Mouse (Mus musculus) ES-E14 (cell line): ENCODE data around the gene Acbd3.

ENCODE experiments used
- CHD2 ChIP-seq: IDR thresholded peaks from 2 replicates; pipeline ENCODE4 v1.6.1; 2014; ENCODE audit warnings: mild to moderate bottlenecking, low read depth, low read length, inconsistent platforms
- HCFC1 ChIP-seq: IDR thresholded peaks from 2 replicates; pipeline ENCODE4 v1.6.1; 2012; ENCODE audit warnings: low read length, inconsistent platforms, borderline replicate concordance; ENCODE audit not compliant: insufficient read depth
- MAFK ChIP-seq: IDR thresholded peaks from 2 replicates; pipeline ENCODE4 v1.6.1; 2014; ENCODE audit warnings: mild to moderate bottlenecking, low read depth, low read length, inconsistent platforms; ENCODE audit not compliant: insufficient read depth
- ZC3H11A ChIP-seq: IDR thresholded peaks from 2 replicates; pipeline ENCODE4 v1.6.1; 2012; ENCODE audit warnings: low read depth, mild to moderate bottlenecking, inconsistent platforms, low read length, borderline replicate concordance
- ZNF384 ChIP-seq: IDR thresholded peaks from 2 replicates; pipeline ENCODE4 v1.6.1; 2012; ENCODE audit warnings: low read depth, low read length, inconsistent platforms

- TF ChIP-seq HCFC1 = no peak
- no peak for TF ChIP-seq MAFK
- no peak for TF ChIP-seq ZNF384
- no peak for TF ChIP-seq ZC3H11A
- no peak for TF ChIP-seq CHD2
These were observed 46.4 kb downstream of the Acbd3 start for GRCm38 (mm10) chr1:180772291-180772690.
